Mouse (Mus musculus) skeletal muscle tissue, adult 2 months (tissue): ENCODE data around the gene Gm7970.
"Not testable (repeated sequence)": the region's sequence is repeated elsewhere in the genome, so short reads cannot be mapped to it uniquely, and the experiment has no call there.

Source experiments
- DNase-seq: peaks from one replicate; pipeline ENCODE4 v3.0.0-alpha.2; 2012; ENCODE audit warnings: low read depth, low spot score

Gm7970 gene

GRCm38 (mm10) chr14:41555483-41555882 is at the start of gene Gm7970:
Gm7970 (minus strand) TSS chr14:41555583.
- not testable (repeated sequence) for DNase-seq

GRCm38 (mm10) chr14:41600935-41601334 is 45.6 kb upstream of the Gm7970 start:
- not testable (repeated sequence) for DNase-seq

GRCm38 (mm10) chr14:41586346-41586745 is 31.0 kb upstream of the Gm7970 start:
- not testable (repeated sequence) for DNase-seq

DNA sequence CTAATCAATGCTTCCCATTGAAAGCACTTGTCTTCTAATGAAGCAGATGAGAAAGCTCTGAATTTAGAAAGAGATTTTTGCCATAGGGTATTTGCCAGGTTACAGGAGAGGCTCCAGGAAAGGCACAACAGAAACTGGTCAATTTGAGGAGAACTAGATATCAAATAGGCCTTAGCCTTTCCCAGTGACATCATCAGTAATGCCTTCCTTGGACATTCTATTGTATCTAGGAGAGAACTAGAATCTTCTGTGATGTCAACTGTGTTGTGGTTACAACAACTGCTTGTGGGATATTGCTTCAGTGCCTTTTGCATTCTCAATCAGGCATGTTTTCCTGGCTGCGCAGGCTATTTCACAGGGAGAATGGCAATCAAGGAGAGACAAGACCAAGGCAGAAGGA is 17.5 kb upstream of the Gm7970 start, which contains the start of gene 1700049E17Rik2:
Gene 1700049E17Rik2, plus strand, starts transcription at position 301 of the 400 bp plus-strand sequence.
- not testable (repeated sequence) for DNase-seq

DNA sequence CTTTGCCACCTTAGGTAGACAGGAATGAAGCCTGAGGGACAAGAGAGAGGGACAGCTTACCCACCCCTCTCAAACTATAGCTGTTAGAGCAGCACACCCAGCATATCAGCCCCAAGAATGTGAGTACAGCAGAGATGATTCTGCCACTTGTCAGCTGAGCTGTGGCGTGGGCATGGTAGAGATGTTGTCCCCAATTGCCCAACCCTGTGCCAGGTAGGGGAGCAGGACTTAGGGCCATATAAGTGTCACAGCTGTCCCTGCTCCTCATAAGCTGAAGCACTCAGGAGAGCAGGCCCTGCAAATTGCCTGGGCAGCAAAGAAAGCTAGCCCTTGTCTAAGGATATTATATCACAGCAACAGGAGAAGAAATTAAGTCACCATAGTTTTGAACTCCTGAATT is 30.7 kb downstream of the Gm7970 start:
- DNase-seq = not testable (repeated sequence)

GRCm38 (mm10) chr14:41520683-41521082 is 34.7 kb downstream of the Gm7970 start:
- not testable (repeated sequence) for DNase-seq
